Mouse (Mus musculus): ENCODE measurements around the gene Eif2b4.

DNA sequence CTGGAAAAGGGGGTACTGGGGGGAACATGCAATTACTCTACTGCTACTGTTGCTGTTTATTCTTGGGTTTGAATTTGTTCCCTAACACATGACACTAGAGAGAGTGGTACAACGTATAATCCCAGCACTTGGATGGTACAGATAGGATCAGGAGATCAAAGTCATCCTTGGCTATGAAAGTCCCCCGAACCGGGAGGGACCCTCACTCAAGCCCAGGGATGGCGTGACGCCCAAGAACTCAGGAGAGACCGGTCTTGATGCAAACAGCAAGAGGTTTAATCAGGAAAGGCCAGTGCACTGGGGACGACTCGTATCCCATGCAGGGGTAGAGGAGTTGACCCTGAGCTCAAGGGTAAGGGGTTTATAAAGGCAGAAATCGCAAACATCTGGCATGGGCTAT is 29.5 kb upstream of the Eif2b4 start:
- no peak for TF ChIP-seq CTCF (IDR thresholded peaks at IDR 0.05; ENCODE audit: control insufficient read depth, insufficient read depth, insufficient read length)
- TF ChIP-seq USF1 (IDR thresholded peaks at IDR 0.05; ENCODE audit: low read depth) = no peak
- TF ChIP-seq MYOD1 (IDR thresholded peaks at IDR 0.05; ENCODE audit: control insufficient read depth, insufficient read length, low read depth) = no peak
- TF ChIP-seq CEBPB (IDR thresholded peaks at IDR 0.05; ENCODE audit: low read depth) = no peak
- no peak for TF ChIP-seq MAX (IDR thresholded peaks at IDR 0.05)
- no peak for TF ChIP-seq MYOG (IDR thresholded peaks at IDR 0.05; ENCODE audit: control insufficient read depth, extremely low read depth, insufficient read length)
- no peak for TF ChIP-seq FOSL1 (IDR thresholded peaks at IDR 0.05; ENCODE audit: insufficient read depth, low read length, poor library complexity, severe bottlenecking)
